Mouse (Mus musculus) ES-CJ7 (cell line): ENCODE results near the gene Zscan4e.
"Not testable (repeated sequence)": the region's sequence is repeated elsewhere in the genome, so short reads cannot be mapped to it uniquely, and the experiment has no call there.

Experiments
- DNase-seq: peaks from one replicate; pipeline ENCODE4 v3.0.0; 2011; ENCODE audit warnings: low read depth, low spot score

Zscan4e gene

GRCm38 (mm10) chr7:11310582-11310981 lies at the start of gene Zscan4e:
TSS of gene Zscan4e (minus strand) at chr7:11310682.
- not testable (repeated sequence) for DNase-seq
